Mouse (Mus musculus): ENCODE data around the gene Cetn4. TPM values are rescaled to one million over a fixed set of nuclear protein-coding genes. Genes with fewer than 3 reads are reported as not detected.

The Cetn4 gene
- polyA plus RNA-seq (2012; ENCODE audit: insufficient read depth, insufficient read length, missing spikeins): 3.0 and 4.3 TPM in 2 replicates

GRCm38 (mm10) chr3:37312370-37312941 lies at the start of gene Cetn4, which contains the start of gene Bbs12:
Cetn4 (minus strand) TSS chr3:37312708.
Bbs12 (plus strand) TSS chr3:37312554.
- peak within 1 kb of the TSS; percentile 61 for H3K4me3 ChIP-seq (ENCODE audit: insufficient read depth, low read depth, low read length)
- no peak within 1 kb of the TSS for H3K27ac ChIP-seq (replicated peaks; ENCODE audit: low read depth, low read length)
- 0 out of 2 replicates have a peak, but pooled peaks cover 3% of the 10 kb centered on the region for H3K4me1 ChIP-seq (ENCODE audit: control insufficient read depth, insufficient read depth, insufficient read length, low read length)

- Histone ChIP-seq H3K4me1 (ENCODE audit: control insufficient read depth, insufficient read depth, insufficient read length, low read length) (peaks cover 3% of the 10 kb centered on the region; the same call in 1 of the 2 replicates), H3K4me3 (ENCODE audit: insufficient read depth, low read depth, low read length) (no peak overlapping the region), H3K27ac (replicated peaks; ENCODE audit: low read depth, low read length) (no peak overlapping the region)
These were observed 48.2 kb upstream of the Cetn4 start for GRCm38 (mm10) chr3:37360729-37361128.

- Histone ChIP-seq H3K4me3 (ENCODE audit: insufficient read depth, low read depth, low read length) (no peak overlapping the region), H3K27ac (replicated peaks; ENCODE audit: low read depth, low read length) (no peak overlapping the region), H3K4me1 (ENCODE audit: control insufficient read depth, insufficient read depth, insufficient read length, low read length) (0 out of 2 replicates have a peak, but pooled peaks cover 3% of the 10 kb centered on the region)
These were observed 42.2 kb upstream of the Cetn4 start for GRCm38 (mm10) chr3:37354737-37355136.

GRCm38 (mm10) chr3:37353951-37354481 lies 41.5 kb upstream of the Cetn4 start:
- H3K4me3 ChIP-seq (ENCODE audit: insufficient read depth, low read depth, low read length): no peak overlapping the region
- H3K27ac ChIP-seq (replicated peaks; ENCODE audit: low read depth, low read length): no peak overlapping the region
- H3K4me1 ChIP-seq (ENCODE audit: control insufficient read depth, insufficient read depth, insufficient read length, low read length): 0 out of 2 replicates have a peak, but pooled peaks cover 3% of the 10 kb centered on the region

GRCm38 (mm10) chr3:37350386-37350785 lies 37.9 kb upstream of the Cetn4 start:
- Histone ChIP-seq H3K27ac (replicated peaks; ENCODE audit: low read depth, low read length) (no peak overlapping the region), H3K4me3 (ENCODE audit: insufficient read depth, low read depth, low read length) (no peak overlapping the region), H3K4me1 (ENCODE audit: control insufficient read depth, insufficient read depth, insufficient read length, low read length) (0 out of 2 replicates have a peak, but pooled peaks cover 6% of the 10 kb centered on the region)

GRCm38 (mm10) chr3:37349166-37349548 lies 36.6 kb upstream of the Cetn4 start:
- Histone ChIP-seq H3K4me1 (ENCODE audit: control insufficient read depth, insufficient read depth, insufficient read length, low read length) (0 out of 2 replicates have a peak, but pooled peaks cover 4% of the 10 kb centered on the region), H3K27ac (replicated peaks; ENCODE audit: low read depth, low read length) (no peak overlapping the region), H3K4me3 (ENCODE audit: insufficient read depth, low read depth, low read length) (peak overlapping the region; percentile 68)

GRCm38 (mm10) chr3:37348221-37349165 lies 36.0 kb upstream of the Cetn4 start, which contains the start of gene Fgf2:
Fgf2 (plus strand) TSS chr3:37348346.
- Histone ChIP-seq H3K4me1 (ENCODE audit: control insufficient read depth, insufficient read depth, insufficient read length, low read length) (0 out of 2 replicates have a peak, but pooled peaks cover 4% of the 10 kb centered on the region), H3K4me3 (ENCODE audit: insufficient read depth, low read depth, low read length) (peak within 1 kb of the TSS; percentile 68), H3K27ac (replicated peaks; ENCODE audit: low read depth, low read length) (0 out of 2 replicates have a peak within 1 kb of the TSS, but pooled peaks have one; percentile 33)

- 0 out of 2 replicates have a peak, but pooled peaks cover 4% of the 10 kb centered on the region for H3K4me1 ChIP-seq (ENCODE audit: control insufficient read depth, insufficient read depth, insufficient read length, low read length)
- H3K4me3 ChIP-seq (ENCODE audit: insufficient read depth, low read depth, low read length): peak overlapping the region; percentile 68; the same call in 1 of the 2 replicates
- no peak overlapping the region for H3K27ac ChIP-seq (replicated peaks; ENCODE audit: low read depth, low read length)
These were observed 35.2 kb upstream of the Cetn4 start for GRCm38 (mm10) chr3:37347671-37348070.

GRCm38 (mm10) chr3:37342811-37343210 lies 30.3 kb upstream of the Cetn4 start:
- Histone ChIP-seq H3K4me1 (ENCODE audit: control insufficient read depth, insufficient read depth, insufficient read length, low read length) (0 out of 2 replicates have a peak, but pooled peaks cover 2% of the 10 kb centered on the region), H3K4me3 (ENCODE audit: insufficient read depth, low read depth, low read length) (no peak overlapping the region), H3K27ac (replicated peaks; ENCODE audit: low read depth, low read length) (no peak overlapping the region)

- Histone ChIP-seq H3K4me1 (ENCODE audit: control insufficient read depth, insufficient read depth, insufficient read length, low read length) (no peaks in the 10 kb centered on the region), H3K4me3 (ENCODE audit: insufficient read depth, low read depth, low read length) (no peak overlapping the region), H3K27ac (replicated peaks; ENCODE audit: low read depth, low read length) (no peak overlapping the region)
These were observed 28.6 kb upstream of the Cetn4 start for GRCm38 (mm10) chr3:37341110-37341509.

- Histone ChIP-seq H3K4me1 (ENCODE audit: control insufficient read depth, insufficient read depth, insufficient read length, low read length) (no peaks in the 10 kb centered on the region), H3K4me3 (ENCODE audit: insufficient read depth, low read depth, low read length) (no peak overlapping the region), H3K27ac (replicated peaks; ENCODE audit: low read depth, low read length) (no peak overlapping the region)
These were observed 21.5 kb upstream of the Cetn4 start for GRCm38 (mm10) chr3:37334053-37334452.

GRCm38 (mm10) chr3:37331999-37332449 lies 19.5 kb upstream of the Cetn4 start:
- Histone ChIP-seq H3K27ac (replicated peaks; ENCODE audit: low read depth, low read length) (no peak overlapping the region), H3K4me3 (ENCODE audit: insufficient read depth, low read depth, low read length) (no peak overlapping the region), H3K4me1 (ENCODE audit: control insufficient read depth, insufficient read depth, insufficient read length, low read length) (peaks cover 2% of the 10 kb centered on the region; the same call in 1 of the 2 replicates)

- no peak overlapping the region for H3K27ac ChIP-seq (replicated peaks; ENCODE audit: low read depth, low read length)
- H3K4me3 ChIP-seq (ENCODE audit: insufficient read depth, low read depth, low read length): no peak overlapping the region
- H3K4me1 ChIP-seq (ENCODE audit: control insufficient read depth, insufficient read depth, insufficient read length, low read length): peaks cover 2% of the 10 kb centered on the region; the same call in 1 of the 2 replicates
These were observed 17.5 kb upstream of the Cetn4 start for GRCm38 (mm10) chr3:37329963-37330362.

- H3K27ac ChIP-seq (replicated peaks; ENCODE audit: low read depth, low read length): no peak overlapping the region
- H3K4me1 ChIP-seq (ENCODE audit: control insufficient read depth, insufficient read depth, insufficient read length, low read length): peaks cover 2% of the 10 kb centered on the region; the same call in 1 of the 2 replicates
- H3K4me3 ChIP-seq (ENCODE audit: insufficient read depth, low read depth, low read length): no peak overlapping the region
These were observed 16.0 kb upstream of the Cetn4 start for GRCm38 (mm10) chr3:37328489-37328888.

GRCm38 (mm10) chr3:37326627-37327026 lies 14.1 kb upstream of the Cetn4 start:
- Histone ChIP-seq H3K4me1 (ENCODE audit: control insufficient read depth, insufficient read depth, insufficient read length, low read length) (peaks cover 2% of the 10 kb centered on the region; the same call in 1 of the 2 replicates), H3K27ac (replicated peaks; ENCODE audit: low read depth, low read length) (no peak overlapping the region), H3K4me3 (ENCODE audit: insufficient read depth, low read depth, low read length) (no peak overlapping the region)
